Mouse (Mus musculus): ENCODE results near the gene Slc7a1.

DNA sequence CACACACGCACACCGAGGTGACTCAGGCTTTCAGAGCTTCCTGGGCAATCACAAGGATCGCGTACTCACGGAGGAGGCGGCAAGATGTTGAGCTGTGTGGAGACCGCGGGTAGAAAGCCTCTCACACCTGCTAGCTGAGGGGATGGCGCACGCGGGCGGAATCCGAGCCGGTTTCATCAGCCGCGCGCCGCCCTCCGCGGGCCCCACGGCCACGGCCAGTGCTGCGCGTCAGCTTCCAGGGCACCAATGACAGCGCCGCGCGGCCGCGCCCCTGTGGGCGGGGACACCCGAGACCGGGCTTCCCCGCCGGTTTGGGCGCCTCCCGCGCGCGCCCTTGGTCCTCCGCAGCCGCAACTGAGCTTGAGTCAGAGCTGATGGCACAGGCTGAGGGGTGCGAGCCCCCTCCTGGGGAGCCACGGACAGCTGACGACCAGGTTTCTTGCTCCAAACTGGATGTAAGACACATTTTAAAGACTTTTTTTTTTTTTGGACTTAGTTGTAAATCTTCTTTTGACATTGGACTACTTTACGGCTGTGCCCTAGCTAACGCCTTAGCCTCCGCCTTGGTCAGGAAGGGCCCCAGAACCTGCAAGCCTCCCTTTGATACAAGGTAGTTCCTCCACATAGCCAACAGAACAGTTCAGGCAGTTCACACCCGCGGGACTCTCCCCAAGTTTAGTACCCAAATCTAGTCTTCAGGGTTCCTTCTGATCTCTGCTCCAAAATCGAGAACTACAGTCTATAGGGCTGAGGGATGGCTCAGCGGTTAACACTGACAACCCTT lies at the start of gene Slc7a1:
- peak; percentile 49; the same call in 1 of the 2 replicates for TF ChIP-seq CTCF (IDR thresholded peaks at IDR 0.05; ENCODE audit: borderline replicate concordance, control insufficient read depth, extremely low read depth, insufficient read depth, low read length, poor library complexity)
- TF ChIP-seq POLR2A (IDR thresholded peaks at IDR 0.05; ENCODE audit: control insufficient read depth, extremely low read depth, insufficient read depth, low read length, poor library complexity): peak; percentile 55; the same call in 1 of the 2 replicates
